Mouse (Mus musculus): ENCODE data around the gene Tiam2.

- TF ChIP-seq HCFC1 (IDR thresholded peaks at IDR 0.05; ENCODE audit: borderline replicate concordance, insufficient read depth, low read length) (no peak), MAFK (IDR thresholded peaks at IDR 0.05; ENCODE audit: insufficient read depth, low read depth, low read length) (no peak), ZC3H11A (IDR thresholded peaks at IDR 0.05; ENCODE audit: borderline replicate concordance, low read depth, low read length) (no peak), ZNF384 (IDR thresholded peaks at IDR 0.05; ENCODE audit: low read depth, low read length) (no peak), CHD2 (IDR thresholded peaks at IDR 0.05; ENCODE audit: low read depth, low read length) (no peak)
Measured at GRCm38 (mm10) chr17:3389741-3390140, 63.4 kb downstream of the Tiam2 start.

Data from ES-E14 (cell line).